Mouse (Mus musculus) heart, embryonic 12.5 days (tissue): ENCODE measurements around the gene Clrn3. TPM values are rescaled to one million over a fixed set of nuclear protein-coding genes. Genes with fewer than 3 reads are reported as not detected.

Experiments
- ATAC-seq: fragments of 200-750 bp; cut with Nextera tagmentation; 2 replicates; pipeline ENCODE4 v1.8.0; 2017; ENCODE audit warnings: moderate TSS enrichment, moderate library complexity; ENCODE audit not compliant: insufficient number of reproducible peaks, low FRiP score
- H3K27ac ChIP-seq: fragments of 300-500 bp; sonication (generic); 2 replicates; pipeline ENCODE4 v1.5.1; 2016; ENCODE audit warnings: mild to moderate bottlenecking, moderate library complexity; ENCODE audit not compliant: poor library complexity, severe bottlenecking
- H3K27me3 ChIP-seq: fragments of 300-500 bp; sonication (generic); replicated peaks from 2 replicates; pipeline ENCODE4 v1.6.1; 2016; ENCODE audit warnings: mild to moderate bottlenecking, moderate library complexity
- H3K36me3 ChIP-seq: fragments of 300-500 bp; sonication (generic); 2 replicates; pipeline ENCODE4 v1.6.1; 2016; ENCODE audit warnings: mild to moderate bottlenecking, moderate library complexity
- H3K4me1 ChIP-seq: fragments of 300-500 bp; sonication (generic); replicated peaks from 2 replicates; pipeline ENCODE4 v1.6.1; 2016; ENCODE audit warnings: mild to moderate bottlenecking
- H3K4me2 ChIP-seq: fragments of 300-500 bp; sonication (generic); 2 replicates; pipeline ENCODE4 v1.6.1; 2016; ENCODE audit warnings: mild to moderate bottlenecking, moderate library complexity
- H3K4me3 ChIP-seq: fragments of 300-500 bp; sonication (generic); 2 replicates; pipeline ENCODE4 v1.5.1; 2016; ENCODE audit warnings: mild to moderate bottlenecking
- H3K9ac ChIP-seq: fragments of 300-500 bp; sonication (generic); 2 replicates; pipeline ENCODE4 v1.6.1; 2016; ENCODE audit warnings: mild to moderate bottlenecking, moderate library complexity
- H3K9me3 ChIP-seq: fragments of 300-500 bp; sonication (generic); replicated peaks from 2 replicates; pipeline ENCODE4 v1.6.1; 2016; ENCODE audit warnings: mild to moderate bottlenecking, moderate library complexity
- WGBS: fragments of 180-500 bp; shearing (Covaris S2); methylation state at CpG from one replicate; pipeline ENCODE4 v1.1.7; 2016; 5-methylcytosine and 5-hydroxymethylcytosine counted together
- polyA plus RNA-seq: library from polyadenylated mRNA; unstranded; fragments of >200 nt; fragmentation: Nextera tagmentation; extraction: Ambion mirVana; gene quantifications from 2 replicates; pipeline ENCODE4 v1.2.1, GENCODE M21; 2016

Gene Clrn3
- polyA plus RNA-seq, 1 experiment from 2014 or later, result not detected

DNA sequence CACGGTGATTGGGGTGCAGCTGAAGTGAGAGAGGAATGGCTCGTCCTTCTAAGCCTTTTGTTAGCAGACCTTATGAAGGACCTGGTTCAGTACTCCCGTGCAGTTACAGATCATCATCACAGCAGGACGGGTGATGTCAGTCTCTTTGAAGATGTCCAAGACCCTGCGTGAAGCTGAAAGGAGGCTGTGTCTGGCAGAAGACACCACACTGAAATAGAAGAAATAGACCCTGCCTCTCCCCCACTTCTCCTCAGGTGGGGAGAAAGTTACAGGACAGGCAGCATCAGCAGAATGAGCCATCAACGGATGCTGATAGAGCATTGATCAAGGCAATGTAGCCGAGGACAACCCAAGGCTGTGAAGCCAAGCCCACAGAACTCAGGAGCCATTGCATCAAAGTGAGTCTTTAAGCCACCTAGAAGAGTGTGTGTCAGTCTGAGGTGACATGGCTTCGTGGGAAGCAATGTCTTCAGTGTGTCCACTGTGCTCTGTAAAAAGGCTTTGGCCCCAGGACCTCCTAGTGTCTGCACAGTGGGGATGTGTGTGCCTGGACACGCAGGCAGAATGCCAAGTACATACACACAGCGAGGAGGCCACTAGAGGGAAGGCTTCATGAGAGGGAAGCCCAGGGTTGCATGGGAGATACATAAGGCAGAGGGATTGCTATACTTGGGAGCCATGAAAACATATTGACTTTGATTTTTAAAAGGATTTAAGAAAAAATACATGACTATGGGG, 41.6 kb downstream of the Clrn3 start:
- H3K36me3 ChIP-seq, result no peaks in the 10 kb centered on the region
- ATAC-seq, result no peak
- H3K4me2 ChIP-seq, result no peak overlapping the region
- H3K27ac ChIP-seq, result no peak overlapping the region
- WGBS, result 69% methylated on average over 10 of the region's 10 CpGs
- H3K4me3 ChIP-seq, result no peak overlapping the region
- no peak overlapping the region for H3K9ac ChIP-seq
- H3K27me3 ChIP-seq, result peaks cover 33% of the 10 kb centered on the region
- H3K9me3 ChIP-seq, result no peaks in the 10 kb centered on the region
- peaks cover 6% of the 10 kb centered on the region; the same call in 1 of the 2 replicates for H3K4me1 ChIP-seq

DNA sequence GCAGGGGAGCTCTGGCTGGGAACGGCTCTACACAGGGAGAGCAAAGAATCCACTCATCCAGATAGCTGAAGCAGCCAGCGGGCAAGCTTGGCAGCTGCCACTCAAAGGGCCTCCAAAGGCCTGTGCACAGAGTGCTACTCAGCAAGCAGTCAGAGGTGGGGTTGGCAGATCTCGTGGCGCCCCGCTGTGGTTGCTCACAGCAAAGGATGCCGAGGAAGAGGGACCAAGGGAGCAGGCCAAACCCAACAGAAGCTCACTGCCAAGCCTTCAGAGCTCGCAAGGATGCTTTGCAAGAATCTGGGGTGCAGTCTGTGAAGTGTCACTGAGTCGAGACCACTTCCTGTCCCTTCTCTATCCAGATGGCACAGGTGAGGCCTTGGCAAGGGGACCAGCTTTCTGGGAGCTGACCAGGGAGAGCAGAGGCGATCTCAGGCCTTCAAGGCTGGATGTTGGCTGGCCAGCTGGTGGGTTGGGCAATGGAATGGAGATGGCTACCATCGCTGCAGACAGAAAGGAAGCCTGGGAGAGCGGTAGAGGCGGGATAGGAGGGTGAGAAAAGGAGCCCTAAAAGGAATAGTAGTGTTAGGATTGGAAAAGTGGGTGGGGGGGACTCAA, 42.6 kb downstream of the Clrn3 start:
- Histone ChIP-seq H3K4me1 (peaks cover 6% of the 10 kb centered on the region; the same call in 1 of the 2 replicates), H3K27ac (no peak overlapping the region), H3K9ac (no peak overlapping the region), H3K36me3 (no peaks in the 10 kb centered on the region), H3K27me3 (peaks cover 42% of the 10 kb centered on the region), H3K9me3 (no peaks in the 10 kb centered on the region), H3K4me3 (no peak overlapping the region), H3K4me2 (no peak overlapping the region)
- 30% methylated on average over 12 of the region's 12 CpGs for WGBS
- ATAC-seq, result no peak; the same call in 1 of the 2 replicates

DNA sequence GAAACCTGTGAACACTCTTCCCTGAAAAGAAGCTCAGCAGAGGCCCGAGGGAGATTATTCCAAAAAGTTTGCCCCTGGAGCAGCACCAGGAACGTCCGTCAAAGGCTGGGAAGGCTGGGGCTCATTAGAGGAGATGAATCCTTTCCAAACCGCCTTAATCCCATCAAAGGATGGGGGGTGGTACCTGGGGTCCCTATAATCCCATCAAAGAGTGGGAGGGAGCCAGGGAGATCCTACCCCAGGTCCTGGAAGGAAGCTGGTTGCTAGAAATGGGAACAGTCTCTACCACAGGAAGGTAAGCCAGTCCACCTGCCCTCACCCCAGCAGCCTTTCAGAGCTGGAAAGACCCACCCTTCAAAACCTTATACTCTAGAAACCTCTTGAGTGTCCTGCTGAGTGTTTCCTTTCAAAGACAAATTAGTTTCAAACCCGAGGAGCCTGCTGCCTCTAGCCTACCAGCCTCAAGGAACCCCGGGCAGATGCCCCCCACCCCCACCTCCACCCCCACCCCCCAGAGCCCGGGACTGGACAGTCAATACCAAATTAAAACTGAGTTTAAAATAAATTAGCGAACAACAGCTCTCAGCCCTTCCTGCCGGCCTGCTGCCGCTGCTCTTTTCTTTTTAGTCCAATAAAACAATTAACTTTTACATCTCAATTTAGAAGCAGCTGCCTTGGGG, 43.2 kb downstream of the Clrn3 start:
- Histone ChIP-seq H3K27me3 (peaks cover 42% of the 10 kb centered on the region), H3K4me1 (peaks cover 6% of the 10 kb centered on the region; the same call in 1 of the 2 replicates), H3K9me3 (no peaks in the 10 kb centered on the region), H3K36me3 (no peaks in the 10 kb centered on the region), H3K4me2 (no peak overlapping the region), H3K27ac (no peak overlapping the region), H3K4me3 (no peak overlapping the region), H3K9ac (no peak overlapping the region)
- ATAC-seq, result no peak
- 12% methylated on average over 10 of the region's 10 CpGs for WGBS

DNA sequence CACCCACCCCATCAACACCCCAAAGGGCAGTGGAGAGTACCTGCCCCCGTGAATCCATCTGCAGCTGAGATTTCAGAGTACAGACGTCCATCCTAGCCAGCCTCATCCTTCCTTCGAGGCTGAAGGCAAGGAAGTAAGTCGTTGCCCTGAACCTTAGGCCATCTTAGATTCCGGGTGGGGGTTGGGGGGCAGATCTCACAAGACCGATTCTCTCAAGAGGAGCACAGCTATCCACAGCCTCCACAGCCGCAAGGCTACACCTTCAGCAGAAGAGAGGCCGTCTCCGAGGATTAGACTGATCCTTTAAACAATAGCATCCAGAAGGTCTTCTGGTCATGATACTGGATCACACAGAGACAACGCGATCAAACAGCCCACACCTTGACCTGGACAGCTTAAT, 44.1 kb downstream of the Clrn3 start:
- Histone ChIP-seq H3K4me1 (peaks cover 14% of the 10 kb centered on the region), H3K9ac (no peak overlapping the region), H3K36me3 (no peaks in the 10 kb centered on the region), H3K4me3 (no peak overlapping the region), H3K4me2 (no peak overlapping the region), H3K9me3 (no peaks in the 10 kb centered on the region), H3K27ac (no peak overlapping the region), H3K27me3 (peaks cover 42% of the 10 kb centered on the region)
- no peak for ATAC-seq
- 50% methylated on average over 11 of the region's 11 CpGs for WGBS

DNA sequence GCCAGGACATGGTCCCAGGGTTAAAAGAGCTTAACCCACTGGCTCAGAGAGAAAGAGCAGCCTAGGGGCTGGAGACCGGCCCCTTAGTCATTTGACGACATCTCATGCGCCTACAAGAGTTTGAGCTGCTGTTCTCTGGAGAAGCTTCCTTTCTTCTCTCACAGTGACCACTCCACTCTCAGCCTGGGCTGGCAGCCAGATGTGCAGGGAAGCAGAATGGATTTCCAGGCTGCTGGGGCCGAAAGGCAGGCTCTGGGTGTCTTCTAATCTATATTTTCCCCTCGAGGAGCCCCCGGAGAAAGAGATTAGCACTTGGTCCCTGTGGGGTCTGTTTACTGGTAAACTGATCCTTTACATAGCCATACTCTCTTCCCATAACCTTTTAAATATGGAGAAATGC, 44.7 kb downstream of the Clrn3 start:
- H3K4me2 ChIP-seq, result no peak overlapping the region
- WGBS, result 42% methylated on average over 6 of the region's 6 CpGs
- no peaks in the 10 kb centered on the region for H3K36me3 ChIP-seq
- no peak overlapping the region for H3K27ac ChIP-seq
- ATAC-seq, result no peak
- peaks cover 42% of the 10 kb centered on the region for H3K27me3 ChIP-seq
- peaks cover 17% of the 10 kb centered on the region for H3K4me1 ChIP-seq
- H3K9me3 ChIP-seq, result no peaks in the 10 kb centered on the region
- no peak overlapping the region for H3K4me3 ChIP-seq
- no peak overlapping the region for H3K9ac ChIP-seq

DNA sequence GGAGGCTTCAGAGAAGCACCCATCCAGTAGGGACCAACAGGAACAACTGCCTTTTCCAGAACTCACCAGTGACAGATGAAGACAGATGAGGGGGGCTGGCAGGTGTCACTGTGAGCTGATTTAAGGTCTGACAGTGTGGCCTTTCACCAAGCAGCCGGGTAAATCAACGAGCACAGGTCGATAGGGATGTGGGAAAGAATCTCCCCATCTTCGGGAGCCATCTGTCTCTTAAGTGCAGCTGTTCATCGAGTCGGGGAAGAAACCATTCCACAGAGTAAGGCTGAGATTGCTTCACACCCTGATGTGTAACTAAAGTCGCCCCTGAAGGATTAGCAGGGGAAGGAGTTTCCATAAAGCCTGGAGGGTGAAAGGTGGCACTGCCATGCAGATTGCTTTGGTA, 47.3 kb downstream of the Clrn3 start:
- Histone ChIP-seq H3K4me3 (no peak overlapping the region), H3K9ac (no peak overlapping the region), H3K27me3 (peaks cover 29% of the 10 kb centered on the region), H3K4me1 (peaks cover 17% of the 10 kb centered on the region), H3K9me3 (no peaks in the 10 kb centered on the region), H3K36me3 (no peaks in the 10 kb centered on the region), H3K4me2 (no peak overlapping the region), H3K27ac (no peak overlapping the region)
- WGBS, result 56% methylated on average over 7 of the region's 7 CpGs
- ATAC-seq, result no peak

DNA sequence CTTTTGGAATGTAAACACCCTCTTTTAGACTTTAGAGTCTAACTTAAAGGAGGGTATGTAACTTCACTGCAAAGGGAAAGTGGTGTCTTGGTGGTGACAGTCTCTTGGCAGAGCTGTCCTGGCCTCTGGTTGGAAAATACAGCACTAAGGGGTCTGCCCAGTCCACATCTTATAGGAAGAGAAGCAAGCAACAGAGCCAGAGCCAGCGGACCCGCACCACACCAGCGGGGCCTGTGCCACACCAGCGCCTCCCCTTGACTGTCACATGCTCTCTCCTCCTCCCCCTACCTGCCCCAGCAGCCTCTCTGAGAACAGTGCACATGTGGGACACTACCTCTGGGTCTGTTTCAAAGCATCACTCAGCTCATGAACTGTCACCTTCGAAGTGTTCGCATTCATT, 48.5 kb downstream of the Clrn3 start:
- peaks cover 20% of the 10 kb centered on the region for H3K27me3 ChIP-seq
- H3K9ac ChIP-seq, result no peak overlapping the region
- H3K9me3 ChIP-seq, result no peaks in the 10 kb centered on the region
- no peaks in the 10 kb centered on the region for H3K36me3 ChIP-seq
- peak; percentile 39; the same call in 1 of the 2 replicates for ATAC-seq
- WGBS, result 72% methylated on average over 6 of the region's 6 CpGs
- no peak overlapping the region for H3K4me3 ChIP-seq
- H3K4me1 ChIP-seq, result peaks cover 11% of the 10 kb centered on the region; the same call in 1 of the 2 replicates
- H3K27ac ChIP-seq, result no peak overlapping the region
- H3K4me2 ChIP-seq, result no peak overlapping the region

DNA sequence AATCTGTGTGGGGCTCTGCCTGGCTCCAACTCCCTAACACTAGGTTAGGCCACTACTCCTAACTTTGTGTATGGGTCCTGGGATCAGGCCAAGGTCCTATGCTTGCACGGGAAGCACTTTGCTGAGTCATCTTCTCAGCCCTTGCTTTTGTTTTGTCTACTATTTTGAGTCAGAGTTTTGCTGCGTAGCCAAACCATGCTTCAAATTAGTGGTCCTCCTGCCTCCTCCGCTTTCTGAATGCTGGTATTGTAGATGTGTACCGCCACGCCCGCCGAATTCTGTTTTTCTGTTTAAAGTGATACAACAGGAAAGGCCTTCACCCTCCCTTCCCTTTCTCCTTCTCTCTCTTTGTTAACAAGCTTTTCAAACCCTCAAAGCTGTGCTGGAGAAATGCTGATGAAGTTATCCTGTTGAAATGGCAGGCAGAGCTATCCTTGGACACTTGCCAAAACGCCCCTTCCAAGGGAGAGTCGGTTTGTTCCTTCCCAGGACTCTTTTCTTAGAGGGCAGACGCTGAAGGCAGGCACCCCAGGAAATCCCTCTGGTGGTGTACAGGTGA, 49.1 kb downstream of the Clrn3 start:
- no peak overlapping the region for H3K27ac ChIP-seq
- H3K4me1 ChIP-seq, result peaks cover 11% of the 10 kb centered on the region; the same call in 1 of the 2 replicates
- H3K9me3 ChIP-seq, result no peaks in the 10 kb centered on the region
- 48% methylated on average over 10 of the region's 10 CpGs for WGBS
- H3K36me3 ChIP-seq, result no peaks in the 10 kb centered on the region
- H3K27me3 ChIP-seq, result peaks cover 20% of the 10 kb centered on the region
- no peak overlapping the region for H3K9ac ChIP-seq
- no peak for ATAC-seq
- no peak overlapping the region for H3K4me2 ChIP-seq
- no peak overlapping the region for H3K4me3 ChIP-seq

DNA sequence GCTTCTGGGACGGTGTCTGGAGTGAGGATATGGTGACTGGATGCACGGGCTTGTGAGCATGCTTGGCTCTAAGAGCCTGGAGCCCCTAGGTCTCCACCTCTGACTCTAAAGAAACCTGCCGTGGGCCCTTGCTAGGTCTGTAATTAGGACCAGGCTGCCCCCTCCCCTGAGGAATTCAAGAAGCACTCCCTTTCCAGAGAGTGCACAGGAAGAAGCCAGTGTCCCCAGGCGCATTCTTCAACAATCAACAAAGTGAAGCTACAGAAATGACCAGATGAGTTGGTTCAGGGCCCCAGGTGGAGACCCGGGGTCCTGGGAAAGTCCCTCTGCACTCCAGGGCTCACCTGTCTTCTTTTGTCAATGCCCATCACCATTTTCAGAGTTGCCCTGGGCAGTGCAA, 51.2 kb downstream of the Clrn3 start:
- 47% methylated on average over 5 of the region's 5 CpGs for WGBS
- no peak for ATAC-seq
- no peak overlapping the region for H3K4me3 ChIP-seq
- H3K9ac ChIP-seq, result no peak overlapping the region
- peaks cover 12% of the 10 kb centered on the region for H3K27me3 ChIP-seq
- no peak overlapping the region for H3K27ac ChIP-seq
- H3K4me2 ChIP-seq, result no peak overlapping the region
- no peaks in the 10 kb centered on the region for H3K36me3 ChIP-seq
- peaks cover 11% of the 10 kb centered on the region; the same call in 1 of the 2 replicates for H3K4me1 ChIP-seq
- H3K9me3 ChIP-seq, result no peaks in the 10 kb centered on the region

DNA sequence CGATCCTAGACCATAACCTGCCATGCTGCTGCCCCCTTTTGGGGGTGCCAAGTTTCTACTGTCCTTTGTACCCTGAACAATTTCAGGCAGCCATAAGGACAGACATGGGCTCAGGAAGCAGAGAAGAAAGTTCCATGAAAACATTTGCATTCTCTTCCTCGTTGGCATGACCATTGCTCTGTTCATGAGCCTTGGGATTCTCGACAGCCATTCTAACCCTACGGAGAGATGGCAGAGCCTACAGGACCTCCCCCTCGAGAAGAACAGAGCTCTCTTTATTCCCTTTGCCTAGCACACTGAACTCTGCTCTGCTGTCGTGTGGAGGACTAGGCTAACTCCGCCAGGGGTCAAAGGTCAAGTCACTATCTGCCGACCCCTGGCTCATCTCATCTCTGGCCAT, 52.5 kb downstream of the Clrn3 start:
- H3K9ac ChIP-seq, result no peak overlapping the region
- H3K27ac ChIP-seq, result no peak overlapping the region
- no peaks in the 10 kb centered on the region for H3K36me3 ChIP-seq
- no peak overlapping the region for H3K4me2 ChIP-seq
- no peak for ATAC-seq
- no peak overlapping the region for H3K4me3 ChIP-seq
- peaks cover 2% of the 10 kb centered on the region; the same call in 1 of the 2 replicates for H3K27me3 ChIP-seq
- H3K9me3 ChIP-seq, result no peaks in the 10 kb centered on the region
- 52% methylated on average over 8 of the region's 8 CpGs for WGBS
- peaks cover 11% of the 10 kb centered on the region; the same call in 1 of the 2 replicates for H3K4me1 ChIP-seq

DNA sequence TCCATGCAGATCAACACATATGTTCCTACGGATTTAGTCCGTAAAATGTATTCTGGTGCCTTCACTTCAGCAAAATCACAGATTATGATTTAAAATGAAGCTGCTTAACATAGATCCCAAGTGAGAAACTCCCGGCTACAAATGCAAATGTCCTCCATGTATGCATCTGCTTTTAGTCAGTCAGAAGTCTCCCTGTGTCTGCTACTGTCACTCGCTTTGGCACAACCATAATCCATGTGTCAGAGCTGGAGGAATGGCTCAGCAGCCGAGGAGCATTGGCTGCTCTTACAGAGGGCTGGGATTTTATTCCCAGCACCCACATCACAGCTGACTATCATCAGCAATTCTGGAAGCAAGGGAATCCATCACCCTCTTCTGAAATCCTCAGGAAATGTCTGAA, 58.1 kb downstream of the Clrn3 start:
- no peaks in the 10 kb centered on the region for H3K9me3 ChIP-seq
- whole genome bisulfite sequencing, result 77% methylated on average over 5 of the region's 5 CpGs

More for the DNA sequence above, 58.1 kb downstream of the Clrn3 start:
- Histone ChIP-seq H3K4me2 (no peak overlapping the region), H3K9ac (no peak overlapping the region), H3K27me3 (peaks cover 18% of the 10 kb centered on the region), H3K4me3 (no peak overlapping the region), H3K27ac (no peak overlapping the region), H3K4me1 (no peaks in the 10 kb centered on the region), H3K36me3 (no peaks in the 10 kb centered on the region)
- ATAC-seq, result no peak
